Mouse (Mus musculus) kidney, postnatal 36 days (tissue): ENCODE results near the gene Rasl11a.
"Not testable (repeated sequence)": the region's sequence is repeated elsewhere in the genome, so short reads cannot be mapped to it uniquely, and the experiment has no call there.

Experiments
- DNase-seq, 2 experiments: peaks; one replicate each; pipeline ENCODE4 v3.0.0; 2021 to 2022; ENCODE audit warnings: mixed read lengths in 2 of 2

Gene Rasl11a

GRCm38 (mm10) chr5:146844301-146844941 is 450 bp upstream of the Rasl11a start:
- DNase-seq, result no peak

- peak in 1 of 2 experiments; percentile 66 for DNase-seq
Observed at GRCm38 (mm10) chr5:146846489-146846888, 1.6 kb downstream of the Rasl11a start.

GRCm38 (mm10) chr5:146848936-146849582 is 4.2 kb downstream of the Rasl11a start:
- no peak for DNase-seq

GRCm38 (mm10) chr5:146856106-146856505 is 11.2 kb downstream of the Rasl11a start:
- DNase-seq, result no peak

- no peak for DNase-seq
Observed at GRCm38 (mm10) chr5:146857620-146858019, 12.7 kb downstream of the Rasl11a start.

- DNase-seq, result no peak
Observed at GRCm38 (mm10) chr5:146858772-146859171, 13.9 kb downstream of the Rasl11a start.

GRCm38 (mm10) chr5:146859246-146859645 is 14.4 kb downstream of the Rasl11a start:
- no peak for DNase-seq

- no peak for DNase-seq
Observed at GRCm38 (mm10) chr5:146860222-146860998, 15.5 kb downstream of the Rasl11a start.

- DNase-seq, result no peak
Observed at GRCm38 (mm10) chr5:146861588-146861987, 16.7 kb downstream of the Rasl11a start.

GRCm38 (mm10) chr5:146865511-146865910 is 20.6 kb downstream of the Rasl11a start:
- no peak for DNase-seq

- no peak for DNase-seq
Observed at GRCm38 (mm10) chr5:146866277-146866676, 21.4 kb downstream of the Rasl11a start.

- DNase-seq, result peak; percentile 35 to 44
Observed at GRCm38 (mm10) chr5:146867246-146867945, 22.5 kb downstream of the Rasl11a start.

GRCm38 (mm10) chr5:146867946-146868314 is 23.1 kb downstream of the Rasl11a start:
- no peak for DNase-seq

- DNase-seq, result no peak
Observed at GRCm38 (mm10) chr5:146872981-146873631, 28.2 kb downstream of the Rasl11a start.

- no peak for DNase-seq
Observed at GRCm38 (mm10) chr5:146876024-146876423, 31.2 kb downstream of the Rasl11a start.

- DNase-seq, result not testable (repeated sequence)
Observed at GRCm38 (mm10) chr5:146877882-146878281, 33.0 kb downstream of the Rasl11a start.

GRCm38 (mm10) chr5:146882261-146882660 is 37.4 kb downstream of the Rasl11a start:
- no peak for DNase-seq

GRCm38 (mm10) chr5:146883053-146883452 is 38.2 kb downstream of the Rasl11a start:
- no peak for DNase-seq

- no peak for DNase-seq
Observed at GRCm38 (mm10) chr5:146883486-146884272, 38.8 kb downstream of the Rasl11a start.

- DNase-seq, result peak in 1 of 2 experiments; percentile 25
Observed at GRCm38 (mm10) chr5:146891127-146891526, 46.3 kb downstream of the Rasl11a start.

GRCm38 (mm10) chr5:146892904-146893303 is 48.0 kb downstream of the Rasl11a start:
- DNase-seq, result no peak
